Mouse (Mus musculus) testis, adult 2 months (tissue): ENCODE data around the gene Il6. TPM values are rescaled to one million over a fixed set of nuclear protein-coding genes. Genes with fewer than 3 reads are reported as not detected.

Experiments used
- H3K27ac ChIP-seq: fragments of 200-500 bp; 2 replicates; pipeline ENCODE4 v1.5.1; 2012; ENCODE audit warnings: low read depth, low read length; ENCODE audit not compliant: control insufficient read depth, insufficient read depth
- H3K27me3 ChIP-seq: fragments of 200-500 bp; 2 replicates; pipeline ENCODE4 v1.6.1; 2012; ENCODE audit warnings: mild to moderate bottlenecking, low read length, moderate library complexity; ENCODE audit not compliant: control insufficient read depth, insufficient read depth
- H3K36me3 ChIP-seq: fragments of 200-500 bp; 2 replicates; pipeline ENCODE4 v1.6.1; 2012; ENCODE audit warnings: mild to moderate bottlenecking, low read length; ENCODE audit not compliant: control insufficient read depth, insufficient read depth
- H3K4me1 ChIP-seq: fragments of 200-500 bp; 2 replicates; pipeline ENCODE4 v1.6.1; 2012; ENCODE audit warnings: low read length; ENCODE audit not compliant: control insufficient read depth, insufficient read depth
- H3K4me3 ChIP-seq: fragments of 200-500 bp; 2 replicates; pipeline ENCODE4 v1.5.1; 2012; ENCODE audit warnings: low read depth, mild to moderate bottlenecking, low read length, moderate library complexity, mixed read lengths; ENCODE audit not compliant: control insufficient read depth
- CTCF ChIP-seq: fragments of 200-500 bp; IDR thresholded peaks from 2 replicates; pipeline ENCODE4 v1.5.1; 2012; ENCODE audit warnings: low read depth, mild to moderate bottlenecking, inconsistent platforms, low read length, moderate library complexity; ENCODE audit not compliant: control insufficient read depth, insufficient read depth, insufficient replicate concordance
- POLR2A ChIP-seq: fragments of 200-500 bp; IDR thresholded peaks from 2 replicates; pipeline ENCODE4 v1.6.1; 2012; ENCODE audit warnings: low read depth, mild to moderate bottlenecking, inconsistent platforms, low read length, moderate library complexity; ENCODE audit not compliant: control insufficient read depth
- polyA plus RNA-seq: library from polyadenylated mRNA; depleted of rRNA; stranded (reverse); fragments of >200 nt; gene quantifications from 2 replicates; pipeline ENCODE4 v1.2.3, GENCODE M21; 2012; rRNA removed

Il6 gene
- not detected in 2 replicates for polyA plus RNA-seq

DNA sequence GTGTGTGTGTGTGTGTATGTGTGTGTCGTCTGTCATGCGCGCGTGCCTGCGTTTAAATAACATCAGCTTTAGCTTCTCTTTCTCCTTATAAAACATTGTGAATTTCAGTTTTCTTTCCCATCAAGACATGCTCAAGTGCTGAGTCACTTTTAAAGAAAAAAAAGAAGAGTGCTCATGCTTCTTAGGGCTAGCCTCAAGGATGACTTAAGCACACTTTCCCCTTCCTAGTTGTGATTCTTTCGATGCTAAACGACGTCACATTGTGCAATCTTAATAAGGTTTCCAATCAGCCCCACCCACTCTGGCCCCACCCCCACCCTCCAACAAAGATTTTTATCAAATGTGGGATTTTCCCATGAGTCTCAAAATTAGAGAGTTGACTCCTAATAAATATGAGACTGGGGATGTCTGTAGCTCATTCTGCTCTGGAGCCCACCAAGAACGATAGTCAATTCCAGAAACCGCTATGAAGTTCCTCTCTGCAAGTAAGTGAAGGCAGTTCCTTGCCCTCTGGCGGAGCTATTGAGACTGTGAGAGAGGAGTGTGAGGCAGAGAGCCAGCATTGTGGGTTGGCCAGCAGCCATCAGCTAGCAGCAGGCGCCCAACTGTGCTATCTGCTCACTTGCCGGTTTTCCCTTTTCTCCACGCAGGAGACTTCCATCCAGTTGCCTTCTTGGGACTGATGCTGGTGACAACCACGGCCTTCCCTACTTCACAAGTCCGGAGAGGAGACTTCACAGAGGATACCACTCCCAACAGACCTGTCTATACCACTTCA lies at the start of gene Il6:
Gene Il6, plus strand, starts transcription at position 389 of the 778 bp plus-strand sequence.
- Histone ChIP-seq H3K4me3 (no peak within 1 kb of the TSS), H3K4me1 (no peaks in the 10 kb centered on the region), H3K36me3 (no peaks in the 10 kb centered on the region), H3K27me3 (no peaks in the 10 kb centered on the region), H3K27ac (no peak within 1 kb of the TSS)
- TF ChIP-seq POLR2A (no peak), CTCF (peak; percentile 29; the same call in 1 of the 2 replicates)

DNA sequence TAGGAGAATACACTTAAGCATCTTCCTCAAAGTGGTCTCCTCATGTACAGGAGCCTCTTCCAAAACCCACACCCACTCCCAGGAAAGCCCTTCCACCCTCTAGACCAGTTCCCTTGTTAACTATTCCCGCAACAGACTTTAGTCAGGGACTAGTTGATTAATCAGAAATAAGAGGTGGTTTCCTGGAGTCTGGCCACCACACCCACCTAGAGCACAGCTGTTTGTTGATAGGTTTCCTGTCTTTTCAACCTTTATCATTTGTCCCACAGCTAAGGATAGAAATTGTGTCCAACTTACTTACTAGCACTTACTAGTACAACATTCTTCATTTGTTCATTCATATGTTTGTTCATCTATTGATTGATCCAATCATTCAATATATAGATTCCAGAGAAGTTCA lies 49.4 kb upstream of the Il6 start:
- H3K4me1 ChIP-seq = no peaks in the 10 kb centered on the region
- H3K27me3 ChIP-seq = no peaks in the 10 kb centered on the region
- TF ChIP-seq CTCF = no peak
- no peak for TF ChIP-seq POLR2A
- H3K27ac ChIP-seq = no peak overlapping the region
- no peak overlapping the region for H3K4me3 ChIP-seq
- no peaks in the 10 kb centered on the region for H3K36me3 ChIP-seq

DNA sequence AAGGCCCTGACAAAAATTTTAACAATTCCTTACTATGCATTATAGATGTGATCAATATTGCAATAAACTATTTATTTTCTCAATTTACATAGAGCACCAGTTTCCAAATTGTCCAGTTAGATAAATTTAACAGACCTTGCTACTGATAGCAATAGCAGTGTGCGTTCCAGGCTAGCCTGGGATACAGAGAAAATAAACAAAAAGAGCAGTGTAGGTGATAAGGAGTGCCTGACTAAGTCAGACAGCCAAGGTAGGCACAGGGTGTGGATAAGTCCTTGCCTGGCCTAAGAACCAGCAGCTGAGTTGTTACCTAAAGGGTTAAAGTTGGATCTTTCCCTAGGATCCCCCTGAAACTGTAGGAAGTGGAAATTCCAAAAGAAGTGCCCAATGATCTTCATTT lies 42.7 kb upstream of the Il6 start:
- Histone ChIP-seq H3K4me3 (no peak overlapping the region), H3K4me1 (no peaks in the 10 kb centered on the region), H3K27ac (no peak overlapping the region), H3K36me3 (no peaks in the 10 kb centered on the region), H3K27me3 (no peaks in the 10 kb centered on the region)
- TF ChIP-seq POLR2A = no peak
- TF ChIP-seq CTCF = no peak

GRCm38 (mm10) chr5:29972796-29973195 lies 40.1 kb upstream of the Il6 start:
- H3K36me3 ChIP-seq = no peaks in the 10 kb centered on the region
- no peak overlapping the region for H3K4me3 ChIP-seq
- TF ChIP-seq POLR2A = no peak
- TF ChIP-seq CTCF = no peak
- no peaks in the 10 kb centered on the region for H3K4me1 ChIP-seq
- H3K27ac ChIP-seq = no peak overlapping the region
- no peaks in the 10 kb centered on the region for H3K27me3 ChIP-seq

GRCm38 (mm10) chr5:29973533-29973932 lies 39.4 kb upstream of the Il6 start:
- no peak for TF ChIP-seq CTCF
- TF ChIP-seq POLR2A = no peak
- Histone ChIP-seq H3K4me1 (no peaks in the 10 kb centered on the region), H3K27ac (no peak overlapping the region), H3K4me3 (no peak overlapping the region), H3K36me3 (no peaks in the 10 kb centered on the region), H3K27me3 (no peaks in the 10 kb centered on the region)

DNA sequence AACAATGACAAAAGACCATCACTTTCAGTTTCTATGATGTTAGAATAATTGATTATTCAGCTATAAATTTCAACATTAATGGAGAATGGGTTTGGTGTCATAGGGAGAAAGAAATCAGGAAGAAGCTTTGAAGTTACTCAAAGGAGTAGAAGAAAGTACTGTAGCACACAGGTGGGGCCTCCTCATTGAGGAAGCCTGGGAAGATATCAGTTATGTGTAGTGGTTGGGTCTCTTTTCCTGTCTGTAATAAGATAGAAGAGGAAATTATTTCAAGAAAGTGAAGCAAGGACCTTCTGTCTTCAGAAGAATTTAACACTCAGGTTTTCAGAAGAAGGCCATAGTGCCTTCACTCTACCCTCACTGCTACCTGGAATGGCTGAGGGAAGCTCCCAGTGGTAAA lies 38.8 kb upstream of the Il6 start:
- H3K36me3 ChIP-seq = no peaks in the 10 kb centered on the region
- H3K27ac ChIP-seq = no peak overlapping the region
- H3K4me3 ChIP-seq = no peak overlapping the region
- H3K4me1 ChIP-seq = no peaks in the 10 kb centered on the region
- no peaks in the 10 kb centered on the region for H3K27me3 ChIP-seq
- TF ChIP-seq CTCF (no peak), POLR2A (no peak)

DNA sequence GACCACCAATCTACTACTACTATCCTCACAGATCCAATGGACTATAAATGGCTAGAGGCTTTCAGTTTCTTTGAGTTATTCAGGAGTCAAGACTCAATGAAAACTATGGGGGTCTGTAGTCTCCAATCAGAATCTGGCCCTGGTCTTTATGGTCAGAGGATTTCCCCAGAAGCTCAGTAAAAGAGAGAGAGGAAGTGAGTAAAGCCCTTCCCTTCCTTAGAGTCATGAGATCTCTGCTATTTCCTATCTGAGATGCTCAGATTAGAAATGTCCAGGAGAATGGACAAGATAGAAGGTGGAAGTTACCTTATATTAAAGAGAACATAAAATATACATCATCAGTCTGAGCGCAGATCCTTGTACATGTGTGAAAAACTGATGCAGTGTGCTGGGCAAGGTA lies 19.3 kb upstream of the Il6 start:
- H3K4me1 ChIP-seq = no peaks in the 10 kb centered on the region
- no peaks in the 10 kb centered on the region for H3K36me3 ChIP-seq
- H3K4me3 ChIP-seq = no peak overlapping the region
- TF ChIP-seq CTCF (no peak), POLR2A (no peak)
- no peak overlapping the region for H3K27ac ChIP-seq
- no peaks in the 10 kb centered on the region for H3K27me3 ChIP-seq
